9 mouse cellular contexts compared by ENCODE assay signal in the genomic region with DNA sequence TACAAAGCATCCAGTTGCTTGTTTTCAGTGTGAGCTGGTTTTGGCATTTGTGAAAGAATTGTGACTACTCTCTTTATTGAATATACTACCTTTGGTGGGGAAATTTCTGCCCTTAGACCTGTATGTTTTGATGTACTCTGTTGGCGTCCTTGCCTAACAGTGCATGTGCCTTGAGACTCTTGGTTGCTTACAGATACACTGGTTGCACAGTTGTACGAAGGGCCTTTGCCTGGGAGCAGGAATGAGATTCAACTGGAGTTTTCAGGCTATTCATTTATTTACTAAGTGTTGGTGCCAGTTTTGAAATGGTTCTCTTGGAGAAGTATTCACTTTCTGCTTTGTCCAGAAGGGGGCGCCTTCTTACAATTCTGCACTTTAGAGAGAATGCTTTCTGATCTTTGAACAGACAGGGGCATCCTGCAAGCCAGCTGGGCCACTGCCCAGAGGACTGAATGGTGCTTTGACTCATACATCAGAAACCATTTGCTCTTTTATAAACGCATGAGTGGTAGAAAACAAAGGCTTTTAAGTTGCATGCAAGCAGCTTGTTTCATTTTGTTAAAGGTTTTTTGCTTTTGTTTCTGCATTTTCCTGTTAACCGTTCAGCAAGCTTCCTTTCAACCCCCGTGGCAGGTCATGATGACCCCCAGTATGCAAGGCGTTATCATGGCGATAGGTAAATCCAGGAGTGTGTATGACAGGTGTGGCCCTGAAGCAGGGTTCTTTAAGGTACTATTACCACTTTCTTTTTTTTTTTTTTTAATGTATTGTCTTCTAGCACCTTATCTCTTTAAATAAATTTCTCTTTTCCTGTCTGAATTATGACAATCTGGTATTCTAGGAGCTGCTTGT.
DNase-seq lines count a peak whose midpoint lies in the region; ATAC-seq lines count a peak whose summit lies in the region.
"Had no signal": no experiment of that assay in that cellular context is flagged by ENCODE, and none has a peak within 500 bp of the region (broad histone marks: within the 10 kb centered on the region; RNA-seq: fewer than 3 reads in every experiment).

No protein-coding gene starts in this region.

- peak; percentile 86 for DNase-seq in kidney, adult 11 months
- peak; percentile 28 for DNase-seq in c-Kit-positive CD71-negative TER-119-negative erythroid progenitor cells, embryonic 14.5 days (ENCODE audit: low read depth)
- DNase-seq in forebrain, embryonic 11.5 days (ENCODE audit: low spot score), result peak; percentile 66
- peak; percentile 52 to 70 for DNase-seq in heart, postnatal 36 days
- DNase-seq in layer of hippocampus, postnatal 10 days (ENCODE audit: low spot score in 2 of 2), result peak; percentile 87 to 89
- DNase-seq in right cerebral cortex, postnatal 14 days, result peak; percentile 66

- H3K4me2 ChIP-seq in kidney, embryonic 16.5 days (replicated peaks; ENCODE audit: low read depth, low read length), result no peak overlapping the region
- H3K4me2 ChIP-seq in forebrain, embryonic 11.5 days (ENCODE audit: low read depth, low read length, severe bottlenecking), result no peak overlapping the region

- WGBS in kidney, embryonic 16.5 days, result 66% methylated on average over 8 of the region's 8 CpGs
- 52% methylated on average over 8 of the region's 8 CpGs for WGBS in forebrain, embryonic 11.5 days

- ATAC-seq in kidney, embryonic 16.5 days (ENCODE audit: low FRiP score, low TSS enrichment), result no peak
- no peak; the same call in none of the 2 replicates for ATAC-seq in forebrain, embryonic 11.5 days (replicated peaks; ENCODE audit: low FRiP score)
- ATAC-seq in megakaryocyte progenitor cell, adult 5-6 weeks (replicated peaks; ENCODE audit: poor library complexity), result peak; percentile 80

- H3K4me3 ChIP-seq in kidney, embryonic 16.5 days (ENCODE audit: low read length), result no peak overlapping the region
- H3K4me3 ChIP-seq in forebrain, embryonic 11.5 days (ENCODE audit: low read depth, low read length), result no peak overlapping the region
- H3K4me3 ChIP-seq: myocyte had no signal

- H3K27ac ChIP-seq in kidney, embryonic 16.5 days (ENCODE audit: low read length), result no peak overlapping the region
- no peak overlapping the region for H3K27ac ChIP-seq in forebrain, embryonic 11.5 days (ENCODE audit: low read depth, low read length)

- H3K36me3 ChIP-seq in kidney, embryonic 16.5 days (ENCODE audit: insufficient read depth, low read length), result peaks cover 5% of the 10 kb centered on the region; the same call in 1 of the 2 replicates
- H3K36me3 ChIP-seq in forebrain, embryonic 11.5 days (ENCODE audit: control insufficient read depth, insufficient read depth, low read length), result no peaks in the 10 kb centered on the region

- H3K9me3 ChIP-seq in kidney, embryonic 16.5 days (ENCODE audit: low read length), result no peaks in the 10 kb centered on the region
- H3K9me3 ChIP-seq in forebrain, embryonic 11.5 days (ENCODE audit: control insufficient read depth, low read length), result no peaks in the 10 kb centered on the region; the same call in 1 of the 2 replicates

- H3K4me1 ChIP-seq in kidney, embryonic 16.5 days (ENCODE audit: insufficient read depth, low read length), result no peaks in the 10 kb centered on the region
- H3K4me1 ChIP-seq in forebrain, embryonic 11.5 days (replicated peaks; ENCODE audit: control insufficient read depth, insufficient read depth, low read length), result no peaks in the 10 kb centered on the region; the same call in 1 of the 2 replicates

- intact Hi-C loops in heart, postnatal 36 days (cut with DNase I), result no loop called here

- no peaks in the 10 kb centered on the region for H3K27me3 ChIP-seq in kidney, embryonic 16.5 days (ENCODE audit: insufficient read depth, low read length)
- H3K27me3 ChIP-seq in forebrain, embryonic 11.5 days (ENCODE audit: control insufficient read depth, insufficient read depth, low read length), result no peaks in the 10 kb centered on the region

- H3K9ac ChIP-seq in kidney, embryonic 16.5 days (replicated peaks; ENCODE audit: low read length), result no peak overlapping the region
- H3K9ac ChIP-seq in forebrain, embryonic 11.5 days (ENCODE audit: low read length), result no peak overlapping the region

Comparison
In these comparisons a context has a peak if more than half of its experiments do, and no peak if none do; other contexts are left out.
1. DNase-seq: peak in every context shown above with its lines; median percentile 88 in layer of hippocampus, postnatal 10 days; 86 in kidney, adult 11 months; 66 in forebrain, embryonic 11.5 days; 66 in right cerebral cortex, postnatal 14 days; 61 in heart, postnatal 36 days; 28 in c-Kit-positive CD71-negative TER-119-negative erythroid progenitor cells, embryonic 14.5 days.